Mouse (Mus musculus): Measurements from ENCODE around the gene Lingo1.

Gene Lingo1

DNA sequence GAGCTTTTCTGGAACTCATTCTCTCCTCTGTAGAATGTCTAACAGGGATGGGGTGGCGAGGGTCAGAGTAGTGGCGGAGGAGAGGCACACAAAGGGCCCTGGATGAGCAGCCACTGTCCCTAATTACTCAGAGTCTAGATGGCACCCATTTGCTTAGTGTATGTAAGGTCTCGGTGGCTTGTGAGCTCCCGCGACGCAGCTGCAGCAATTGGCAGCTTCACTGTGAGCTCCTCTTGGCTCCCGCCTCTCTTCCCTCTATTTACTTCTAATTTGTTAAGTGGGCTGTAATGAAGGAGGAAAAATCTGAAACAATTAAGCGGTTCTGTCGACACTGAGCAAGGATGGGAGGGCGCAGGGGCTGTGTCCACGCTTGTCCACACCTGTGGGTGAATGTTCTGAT lies 195.6 kb downstream of the Lingo1 start:
- no peak for DNase-seq (ENCODE audit: low read depth)

DNA sequence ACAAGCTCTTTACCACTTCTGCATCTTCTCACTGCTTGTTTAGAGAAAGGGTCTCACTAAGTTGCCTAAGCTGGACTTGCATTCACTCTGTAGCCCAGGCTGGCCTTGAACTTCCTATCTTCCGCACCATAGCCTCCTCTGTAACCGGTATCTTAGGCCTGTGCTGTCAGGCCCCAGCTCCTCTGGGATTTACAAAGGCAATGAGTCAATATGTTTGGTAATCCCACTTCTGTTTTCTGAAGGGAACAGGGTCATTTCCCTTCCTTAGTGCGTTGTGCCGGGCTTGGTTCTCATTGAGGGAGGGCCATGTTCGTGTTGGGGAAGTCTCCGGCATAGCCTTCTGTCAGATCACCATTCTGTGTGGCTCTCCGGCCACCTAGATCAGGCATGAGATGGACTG lies 203.6 kb downstream of the Lingo1 start:
- no peak for DNase-seq (ENCODE audit: low read depth)

DNA sequence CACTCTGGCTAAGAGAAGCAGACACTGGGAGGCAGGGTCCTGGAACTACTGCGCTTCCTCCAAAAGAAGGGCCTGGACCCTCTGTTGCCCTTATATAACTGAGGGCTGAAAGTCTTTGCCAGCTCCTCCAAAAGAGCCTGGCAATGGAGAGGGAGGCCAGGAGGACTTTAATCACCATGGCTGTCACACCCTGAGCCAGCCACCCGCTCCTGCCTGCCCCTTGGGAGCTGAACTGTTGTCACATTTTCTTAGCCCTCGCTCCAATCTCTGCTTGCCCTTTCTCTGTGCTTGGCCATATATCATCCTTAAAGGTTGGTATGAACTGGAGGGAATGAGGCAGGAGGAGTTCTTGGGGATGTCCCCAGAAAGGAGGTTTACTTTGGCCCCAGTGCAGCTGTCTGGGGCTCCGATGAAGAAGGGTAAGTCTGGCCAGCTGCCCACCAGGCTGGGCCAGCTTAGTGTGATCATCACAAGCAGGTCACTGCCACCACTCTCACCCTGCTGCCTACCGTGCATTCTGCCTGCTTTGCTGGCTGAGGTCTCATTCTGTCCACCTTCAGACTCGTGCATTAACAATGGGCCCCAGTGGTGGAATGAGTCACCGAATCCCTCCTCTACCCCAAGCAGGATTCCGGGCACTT lies 204.9 kb downstream of the Lingo1 start:
- no peak for DNase-seq (ENCODE audit: low read depth)

DNA sequence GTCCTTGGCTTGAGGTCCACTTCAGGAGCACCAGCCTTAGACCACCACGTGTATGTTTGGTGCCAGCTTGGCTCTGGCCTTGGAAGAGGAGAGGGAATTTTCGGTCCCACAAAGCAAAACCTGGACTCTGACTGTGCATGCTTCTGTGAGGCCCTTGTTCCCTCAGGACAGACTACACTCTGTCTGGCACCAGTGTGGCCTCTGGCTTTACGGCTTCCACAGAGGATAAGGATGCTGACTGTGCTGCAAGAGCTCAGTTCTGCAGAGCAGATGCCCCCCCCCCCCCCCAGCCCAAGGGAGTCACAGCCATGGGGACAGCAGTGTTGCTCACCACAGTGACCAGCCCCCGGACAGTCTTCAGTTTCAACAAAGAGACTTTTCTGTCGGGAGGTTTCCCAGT lies 206.5 kb downstream of the Lingo1 start:
- no peak for DNase-seq (ENCODE audit: low read depth)

DNA sequence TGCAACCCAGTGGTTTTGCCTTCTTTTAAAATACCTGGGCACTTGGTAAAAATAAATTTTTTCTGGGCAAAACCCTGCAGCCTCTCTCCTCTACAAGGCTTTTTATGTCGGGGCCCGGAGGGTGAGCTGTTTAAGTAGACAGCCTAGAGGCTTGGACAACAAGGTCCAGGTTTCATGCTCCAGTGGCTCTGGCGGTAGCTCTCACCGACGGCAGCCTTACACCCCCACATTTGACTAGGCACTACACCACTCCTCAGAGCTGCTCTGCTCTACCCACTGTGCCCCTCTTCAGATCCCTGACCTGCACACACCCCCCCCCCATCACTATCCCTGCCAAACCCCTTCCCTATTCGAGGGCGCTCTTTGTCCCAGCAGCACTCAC lies 212.2 kb downstream of the Lingo1 start:
- no peak for DNase-seq (ENCODE audit: low read depth)

DNA sequence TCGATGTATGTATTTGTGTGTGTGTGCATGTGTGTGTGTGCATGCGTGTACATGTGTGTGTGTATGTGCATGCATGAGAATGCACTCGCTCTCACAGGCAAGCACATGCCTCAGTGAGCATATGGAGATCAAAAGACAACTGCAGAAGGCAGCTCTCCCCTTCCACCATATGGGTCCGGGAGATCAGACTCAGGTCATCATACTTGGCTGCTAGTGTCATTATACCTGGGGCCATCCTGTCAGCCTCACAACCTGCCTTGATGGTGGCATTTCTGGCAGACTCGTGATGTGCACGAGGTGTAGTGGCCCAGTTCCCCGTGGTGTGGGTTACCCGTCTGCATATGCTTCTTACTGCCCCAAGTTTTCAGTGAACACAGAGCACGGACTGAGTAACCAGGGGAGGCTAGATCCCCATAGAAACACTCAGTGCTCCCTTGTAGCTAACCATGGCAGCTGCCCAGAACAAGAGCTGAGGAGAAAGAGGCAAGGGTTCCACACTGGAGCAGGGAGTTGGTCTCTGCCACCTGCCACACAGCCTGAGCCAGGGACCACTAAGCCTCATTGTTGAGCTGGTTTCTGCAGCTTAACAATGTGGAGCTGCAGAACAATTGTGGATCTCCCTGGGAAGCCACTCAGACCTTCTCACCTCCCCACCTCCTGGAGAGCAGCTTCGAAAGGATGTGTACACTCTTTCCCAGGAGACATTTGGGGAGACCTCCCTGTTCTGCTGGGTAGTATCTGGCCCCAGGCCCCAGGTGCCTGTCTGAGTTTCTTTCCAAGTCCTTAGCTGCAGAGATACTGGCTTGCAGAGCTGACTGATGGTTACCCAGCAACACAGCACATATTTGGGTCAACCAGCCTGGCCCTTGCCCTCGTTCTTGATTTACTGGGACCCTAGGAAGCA lies 212.9 kb downstream of the Lingo1 start:
- DNase-seq (ENCODE audit: low read depth), result no peak

DNA sequence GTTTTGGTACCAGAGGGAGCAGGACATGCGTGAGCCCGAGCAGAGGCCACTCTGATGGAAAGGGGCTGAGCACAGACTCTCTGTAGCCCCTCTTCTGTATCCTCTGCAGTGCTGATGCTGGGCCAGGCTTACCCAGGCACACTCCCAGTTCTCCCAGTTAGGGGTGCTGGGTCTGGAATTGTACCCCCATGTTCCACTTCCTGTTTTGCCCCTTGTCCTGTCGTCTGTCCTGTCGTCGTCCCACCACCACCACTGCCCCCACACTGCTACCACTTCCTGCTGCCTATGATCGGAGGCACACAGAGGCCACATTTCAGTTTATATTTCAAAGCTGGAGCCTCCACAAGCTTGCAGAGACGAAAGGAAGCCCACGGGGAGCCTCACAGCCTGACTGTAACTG lies 213.6 kb downstream of the Lingo1 start:
- no peak for DNase-seq (ENCODE audit: low read depth)

DNA sequence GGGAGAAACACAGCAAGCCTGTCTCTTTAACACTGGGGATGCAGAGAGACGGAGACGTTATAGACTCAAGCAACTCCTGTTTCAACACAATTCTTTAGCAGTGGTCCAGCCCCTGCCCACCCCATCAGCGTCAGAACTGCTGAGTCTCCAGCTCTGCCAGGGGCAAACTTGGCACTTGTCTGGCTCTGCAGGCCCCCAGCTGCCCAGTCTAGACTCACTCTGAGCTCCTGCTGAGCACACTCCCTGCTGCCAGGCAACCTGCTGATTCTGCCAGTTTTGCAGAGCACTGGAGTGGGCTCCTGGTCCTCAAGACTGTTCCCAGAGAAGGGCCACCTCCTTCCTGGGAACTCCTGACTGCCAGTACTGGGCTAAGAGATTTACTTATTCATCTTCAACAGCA lies 214.6 kb downstream of the Lingo1 start:
- DNase-seq (ENCODE audit: low read depth), result no peak

DNA sequence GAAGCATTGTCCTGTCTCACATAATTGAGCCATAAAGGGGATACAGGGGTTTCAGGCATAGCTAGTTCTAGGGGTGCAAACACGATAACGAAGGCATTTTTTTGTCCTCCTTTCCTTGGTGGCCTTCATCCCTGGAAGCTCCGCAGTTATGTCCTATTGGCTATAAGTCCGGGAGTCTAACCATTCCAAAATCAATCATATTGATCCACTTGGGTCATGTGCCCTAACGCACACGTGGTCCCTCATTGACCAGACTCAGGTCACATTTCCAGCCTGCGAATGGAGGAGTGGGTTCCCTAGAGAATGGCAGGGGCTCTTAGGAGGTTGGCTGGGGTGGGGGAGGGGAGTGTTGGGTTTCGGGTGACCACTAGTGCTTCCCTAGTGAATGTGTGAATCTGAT lies 215.3 kb downstream of the Lingo1 start:
- no peak for DNase-seq (ENCODE audit: low read depth)

DNA sequence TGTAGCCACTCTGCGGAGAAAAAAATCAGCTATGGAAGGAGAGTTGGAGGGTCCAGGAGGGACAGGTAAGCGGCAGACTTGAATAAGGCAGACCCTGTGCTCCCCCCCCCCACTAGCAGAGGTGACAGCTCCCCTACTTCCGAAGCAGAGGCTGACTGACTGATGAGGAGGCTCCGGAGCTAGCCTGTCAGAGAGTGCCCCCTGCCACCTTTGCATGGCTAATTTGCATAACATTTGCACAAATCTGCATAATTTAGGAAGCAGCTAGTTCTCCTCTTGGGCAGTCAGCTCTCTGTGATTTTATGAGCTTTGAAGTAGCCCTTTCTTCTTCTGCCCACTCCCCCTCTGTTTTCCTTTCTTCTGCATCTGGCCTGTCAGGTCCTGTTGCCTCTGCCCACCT lies 216.2 kb downstream of the Lingo1 start:
- DNase-seq (ENCODE audit: low read depth), result no peak

DNA sequence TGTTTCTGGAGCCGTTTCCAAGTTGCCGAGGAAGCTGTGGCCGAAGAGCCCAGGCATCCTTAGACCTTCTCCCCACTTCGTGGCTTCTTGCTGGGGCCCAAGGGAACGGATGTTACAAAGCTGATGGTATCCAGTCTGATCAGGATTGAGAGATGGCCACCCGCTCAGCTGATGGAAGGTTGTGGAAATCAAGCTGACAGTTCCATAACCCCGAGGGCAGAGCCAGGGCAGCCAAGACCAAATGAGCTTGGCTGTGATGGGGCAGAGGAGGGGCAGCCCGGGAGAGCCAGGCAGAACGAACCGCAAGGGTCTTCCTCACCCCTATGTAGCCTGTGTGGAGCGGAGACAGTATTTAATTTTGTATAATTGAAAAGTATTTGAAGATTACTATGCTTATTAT lies 218.9 kb downstream of the Lingo1 start:
- DNase-seq (ENCODE audit: low read depth), result no peak

DNA sequence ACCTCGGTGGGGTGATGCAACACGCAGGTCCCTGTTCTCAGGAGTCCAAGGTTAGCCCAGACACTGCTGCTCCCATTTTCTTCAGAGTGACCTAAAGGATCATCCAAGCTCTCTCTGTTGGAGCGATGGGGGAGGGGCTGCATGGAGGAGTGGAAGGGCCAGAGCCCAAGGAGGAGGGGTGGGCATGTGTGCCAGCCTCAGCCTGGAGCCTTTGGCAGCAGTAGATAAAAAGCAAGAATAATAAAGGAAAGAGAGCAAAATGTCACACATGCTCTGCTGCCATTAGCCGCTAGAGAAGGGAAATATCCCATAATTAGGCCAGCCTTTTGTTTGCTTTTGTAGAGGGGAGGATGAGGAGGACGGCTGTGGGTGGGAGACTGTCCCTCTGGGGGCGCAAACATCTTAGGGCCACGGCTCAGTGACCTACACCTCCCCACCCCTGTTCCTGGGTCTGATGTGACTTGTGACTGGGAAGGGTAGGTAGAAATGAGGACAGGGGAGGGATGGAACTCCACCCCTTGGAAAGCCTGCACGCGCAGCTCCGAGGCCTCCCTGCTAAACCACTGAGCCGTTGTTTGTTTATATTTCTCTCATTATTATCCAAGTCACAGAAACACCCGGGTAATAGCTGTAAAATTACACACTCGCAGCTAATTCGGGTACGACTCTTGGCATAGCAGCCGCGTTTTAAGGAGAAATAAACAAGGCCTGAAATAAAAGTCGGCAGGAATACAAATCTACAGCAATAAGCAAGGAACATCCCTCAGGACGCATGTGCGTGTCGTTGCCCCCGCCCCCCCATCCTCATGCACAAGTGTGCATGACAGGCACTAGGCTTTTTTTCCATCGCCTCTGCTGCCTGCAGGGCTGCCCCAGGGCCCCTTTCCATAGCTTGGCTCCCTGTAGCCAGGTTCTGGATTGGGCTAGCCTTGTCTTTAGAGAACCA lies 223.5 kb downstream of the Lingo1 start:
- no peak for DNase-seq (ENCODE audit: low read depth)
